Comparison of ENCODE assay signal across 22 mouse cellular contexts in the genomic region with DNA sequence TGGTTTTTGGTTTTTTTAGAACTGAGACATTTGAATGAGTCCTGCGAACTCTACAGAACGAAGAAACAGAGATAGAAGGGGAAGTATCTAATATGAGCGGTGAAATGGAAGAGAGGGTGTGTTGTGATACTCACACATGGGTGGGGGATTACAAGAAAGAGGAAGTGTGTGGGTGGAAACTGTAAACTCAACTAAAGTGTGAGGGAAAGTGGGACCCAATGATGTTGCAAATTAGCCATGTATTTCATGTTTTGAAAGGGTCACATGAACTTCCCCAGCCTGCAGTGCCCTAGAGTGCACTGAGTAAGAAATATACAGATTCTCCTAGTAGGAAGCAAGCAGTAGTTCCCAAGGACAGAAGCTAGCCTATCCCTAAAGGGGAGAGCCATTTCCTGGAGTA.
"Had no signal": no experiment of that assay in that cellular context is flagged by ENCODE, and none has a peak within 500 bp of the region (broad histone marks: within the 10 kb centered on the region; RNA-seq: fewer than 3 reads in every experiment).

No protein-coding gene starts in this region.

- H3K4me2 ChIP-seq: intestine, embryonic 15.5 days; kidney, embryonic 15.5 days; limb, embryonic 12.5 days; limb, embryonic 15.5 days; lung, embryonic 15.5 days; midbrain, embryonic 12.5 days; midbrain, embryonic 15.5 days; neural tube, embryonic 12.5 days; neural tube, embryonic 15.5 days had no signal

- ATAC-seq: intestine, embryonic 15.5 days; midbrain, embryonic 15.5 days had no signal

- H3K27me3 ChIP-seq: intestine, embryonic 15.5 days; kidney, embryonic 15.5 days; limb, embryonic 12.5 days; limb, embryonic 15.5 days; lung, embryonic 15.5 days; midbrain, embryonic 15.5 days; neural tube, embryonic 12.5 days; neural tube, embryonic 15.5 days had no signal

- H3K27ac ChIP-seq: intestine, embryonic 15.5 days; kidney, embryonic 15.5 days; left cerebral cortex, adult 2 months; limb, embryonic 12.5 days; limb, embryonic 15.5 days; lung, embryonic 15.5 days; macrophage; midbrain, embryonic 12.5 days; midbrain, embryonic 15.5 days; neural tube, embryonic 12.5 days; neural tube, embryonic 15.5 days had no signal

- DNase-seq: kidney, adult 11 months; kidney, adult 8-10 months; kidney, postnatal 14 days; lung, adult 18-20 months; lung, postnatal 14 days; right cerebral cortex, adult 18-20 months; right cerebral cortex, postnatal 14 days; right cerebral cortex, postnatal 4 days; spleen, adult 18-20 months; thymus, adult 18-20 months; thymus, postnatal 36 days had no signal

- H3K4me3 ChIP-seq: intestine, embryonic 15.5 days; kidney, embryonic 15.5 days; left cerebral cortex, adult 2 months; limb, embryonic 12.5 days; limb, embryonic 15.5 days; lung, embryonic 15.5 days; midbrain, embryonic 12.5 days; midbrain, embryonic 15.5 days; neural tube, embryonic 12.5 days; neural tube, embryonic 15.5 days had no signal

- H3K4me1 ChIP-seq: intestine, embryonic 15.5 days; lung, embryonic 15.5 days; midbrain, embryonic 12.5 days; midbrain, embryonic 15.5 days; neural tube, embryonic 12.5 days had no signal

- H3K9ac ChIP-seq: intestine, embryonic 15.5 days; kidney, embryonic 15.5 days; limb, embryonic 12.5 days; limb, embryonic 15.5 days; lung, embryonic 15.5 days; midbrain, embryonic 12.5 days; midbrain, embryonic 15.5 days; neural tube, embryonic 12.5 days; neural tube, embryonic 15.5 days had no signal

- H3K36me3 ChIP-seq: intestine, embryonic 15.5 days; kidney, embryonic 15.5 days; limb, embryonic 12.5 days; limb, embryonic 15.5 days; lung, embryonic 15.5 days; midbrain, embryonic 12.5 days; midbrain, embryonic 15.5 days; neural tube, embryonic 12.5 days; neural tube, embryonic 15.5 days had no signal

- H3K9me3 ChIP-seq: intestine, embryonic 15.5 days; kidney, embryonic 15.5 days; limb, embryonic 12.5 days; limb, embryonic 15.5 days; lung, embryonic 15.5 days; midbrain, embryonic 12.5 days; midbrain, embryonic 15.5 days; neural tube, embryonic 12.5 days; neural tube, embryonic 15.5 days had no signal
